Mouse (Mus musculus) liver, embryonic 14.5 days (tissue): ENCODE data around the gene Rnps1. TPM values are rescaled to one million over a fixed set of nuclear protein-coding genes. Genes with fewer than 3 reads are reported as not detected.

Experiments
- ATAC-seq: fragments of 200-750 bp; cut with Nextera tagmentation; 2 replicates; pipeline ENCODE4 v1.8.0; 2017; ENCODE audit warnings: moderate number of reproducible peaks, mild to moderate bottlenecking, moderate library complexity; ENCODE audit not compliant: insufficient read depth
- DNase-seq, 3 experiments: peaks; one replicate each; pipeline ENCODE4 v3.0.0-alpha.2; 2012 to 2013; ENCODE audit warnings: low read depth in 3 of 3, low spot score in 3 of 3
- H3K27ac ChIP-seq: fragments of 300-500 bp; sonication (generic); 2 replicates; pipeline ENCODE4 v1.5.1; 2014; ENCODE audit warnings: moderate library complexity, mild to moderate bottlenecking, control low read depth, inconsistent platforms
- H3K27me3 ChIP-seq: fragments of 300-500 bp; sonication (generic); 2 replicates; pipeline ENCODE4 v1.6.1; 2014; ENCODE audit warnings: mild to moderate bottlenecking, low read length, moderate library complexity; ENCODE audit not compliant: control insufficient read depth, insufficient read depth
- H3K36me3 ChIP-seq: fragments of 300-500 bp; sonication (generic); replicated peaks from 2 replicates; pipeline ENCODE4 v1.6.1; 2014; ENCODE audit warnings: low read depth; ENCODE audit not compliant: control insufficient read depth, insufficient read depth
- H3K4me1 ChIP-seq, 2 experiments: fragments of 200-500 bp in 1 of 2; fragments of 300-500 bp in 1 of 2; sonication (generic) in 1 of 2; replicated peaks; 2 replicates each; pipeline ENCODE4 v1.6.1; 2012 to 2014; ENCODE audit warnings: antibody characterized with exemption in 1 of 2, inconsistent platforms in 1 of 2, low read length in 1 of 2; ENCODE audit not compliant: control insufficient read depth in 2 of 2, insufficient read depth in 2 of 2
- H3K4me2 ChIP-seq: fragments of 300-500 bp; sonication (generic); 2 replicates; pipeline ENCODE4 v1.6.1; 2014; ENCODE audit warnings: low read depth, mild to moderate bottlenecking, control low read depth, moderate library complexity
- H3K4me3 ChIP-seq, 2 experiments: fragments of 200-500 bp in 1 of 2; fragments of 300-500 bp in 1 of 2; sonication (generic) in 1 of 2; 2 replicates each; pipeline ENCODE4 v1.5.1; 2012 to 2014; ENCODE audit warnings: low read depth in 2 of 2, low read length in 2 of 2, mild to moderate bottlenecking in 2 of 2, control low read depth in 1 of 2, inconsistent platforms in 1 of 2, moderate library complexity in 1 of 2; ENCODE audit not compliant: insufficient read depth in 1 of 2
- H3K9ac ChIP-seq: fragments of 300-500 bp; sonication (generic); replicated peaks from 2 replicates; pipeline ENCODE4 v1.6.1; 2014; ENCODE audit warnings: mild to moderate bottlenecking, control low read depth, moderate library complexity
- H3K9me3 ChIP-seq: fragments of 300-500 bp; sonication (generic); 2 replicates; pipeline ENCODE4 v1.6.1; 2016; ENCODE audit warnings: low read length, mixed read lengths; ENCODE audit not compliant: control insufficient read depth
- CTCF ChIP-seq: IDR thresholded peaks from 2 replicates; pipeline ENCODE4 v1.5.1; 2016; ENCODE audit warnings: antibody characterized with exemption, low read depth, control low read depth
- EP300 ChIP-seq: IDR thresholded peaks from 2 replicates; pipeline ENCODE4 v1.6.1; 2016; ENCODE audit warnings: antibody characterized with exemption, low read depth
- WGBS: fragments of 180-500 bp; shearing (Covaris S2); extraction: QIAGEN DNeasy Blood & Tissue Kit; methylation state at CpG from one replicate; pipeline ENCODE4 v1.1.7; 2014; ENCODE audit not compliant: insufficient replicate concordance; 5-methylcytosine and 5-hydroxymethylcytosine counted together
- polyA plus RNA-seq, 2 experiments: library from polyadenylated mRNA; depleted of rRNA in 1 of 2; stranded (reverse) in 1 of 2; unstranded in 1 of 2; fragments of >200 nt; fragmentation: Nextera tagmentation in 1 of 2; extraction: Ambion mirVana in 1 of 2; gene quantifications; 2 replicates each; pipeline versions ENCODE4 v1.2.1 to v1.2.3; 2012 to 2014

The Rnps1 gene
- polyA plus RNA-seq, 2 experiments: 90.6 to 114 TPM

GRCm38 (mm10) chr17:24402371-24402770 lies 12.0 kb upstream of the Rnps1 start:
- Histone ChIP-seq H3K9me3 (no peaks in the 10 kb centered on the region), H3K27me3 (no peaks in the 10 kb centered on the region), H3K36me3 (peaks cover 77% of the 10 kb centered on the region), H3K4me1 (no peaks in the 10 kb centered on the region), H3K4me3 (no peak overlapping the region), H3K27ac (no peak overlapping the region), H3K9ac (no peak overlapping the region), H3K4me2 (no peak overlapping the region)
- ATAC-seq (no peak), DNase-seq (no peak)
- WGBS: 73% methylated on average over 3 of the region's 3 CpGs
- TF ChIP-seq CTCF (no peak), EP300 (no peak)

DNA sequence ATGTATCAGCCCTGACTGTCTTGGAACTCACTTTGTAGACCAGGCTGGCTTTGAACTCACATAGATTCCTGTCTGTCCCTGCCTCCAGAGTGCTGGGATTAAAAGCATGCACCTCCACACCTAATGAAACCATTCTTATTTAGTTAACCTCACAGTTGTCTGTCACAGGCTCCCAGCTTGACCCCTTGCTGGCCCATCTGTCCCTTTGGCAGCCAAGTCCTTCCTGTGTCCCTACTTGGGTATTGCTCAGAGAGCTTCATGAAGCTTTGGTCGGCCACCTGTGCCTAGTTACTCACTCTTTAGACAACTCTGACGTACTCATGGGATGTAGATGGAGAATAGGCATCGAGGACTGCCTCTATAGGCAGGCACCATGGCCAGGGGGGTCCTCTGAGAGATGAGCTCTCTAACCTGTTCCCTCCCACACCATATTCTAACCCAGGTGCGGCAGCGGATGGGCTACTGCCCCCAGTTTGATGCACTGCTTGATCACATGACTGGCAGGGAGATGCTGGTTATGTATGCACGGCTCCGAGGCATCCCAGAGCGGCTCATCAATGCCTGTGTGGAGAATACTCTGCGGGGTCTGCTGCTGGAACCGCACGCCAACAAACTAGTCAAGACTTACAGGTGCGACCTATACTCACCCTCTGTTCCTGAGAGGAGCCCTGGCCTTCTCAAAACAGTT lies 7.1 kb upstream of the Rnps1 start:
- WGBS: 89% methylated on average over 12 of the region's 12 CpGs
- TF ChIP-seq CTCF (no peak), EP300 (no peak)
- DNase-seq (no peak), ATAC-seq (no peak)
- no peak overlapping the region for H3K4me3 ChIP-seq
- no peaks in the 10 kb centered on the region for H3K27me3 ChIP-seq
- no peak overlapping the region for H3K9ac ChIP-seq
- H3K36me3 ChIP-seq: peaks cover 80% of the 10 kb centered on the region
- H3K27ac ChIP-seq: no peak overlapping the region
- no peaks in the 10 kb centered on the region for H3K9me3 ChIP-seq
- no peaks in the 10 kb centered on the region for H3K4me1 ChIP-seq
- no peak overlapping the region for H3K4me2 ChIP-seq

DNA sequence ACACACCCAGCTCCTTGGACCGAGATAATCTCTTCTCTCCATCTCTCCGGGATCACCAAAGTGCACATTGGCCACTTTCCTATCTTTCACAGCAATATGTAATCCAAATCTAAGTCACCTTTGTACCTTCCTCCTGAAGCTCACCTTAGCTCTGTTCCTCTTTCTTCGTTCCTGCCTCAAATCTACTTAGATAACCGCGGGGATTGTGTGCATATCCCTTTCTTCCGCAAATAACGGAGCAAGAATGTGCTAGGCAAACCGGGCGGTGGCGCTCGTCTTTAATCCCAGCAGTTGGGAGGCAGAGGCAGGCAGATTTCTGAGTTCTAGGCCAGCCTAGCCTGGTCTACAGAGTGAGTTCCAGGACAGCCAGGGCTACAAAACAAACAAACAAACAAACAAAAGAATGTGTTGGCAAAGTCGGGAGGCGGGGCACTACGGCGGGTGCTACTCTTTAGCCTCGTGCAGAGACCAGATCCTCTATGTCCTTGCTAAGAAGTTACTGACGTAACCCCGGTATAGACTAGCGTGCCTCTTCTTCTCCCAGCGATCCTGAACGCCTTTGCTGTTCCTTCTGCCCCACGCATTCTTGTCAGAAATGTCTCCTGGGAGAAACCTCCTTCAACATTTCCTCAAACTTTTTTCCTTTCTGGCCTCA lies 681 bp upstream of the Rnps1 start:
- peak in 1 of 3 experiments; percentile 58 for DNase-seq
- Histone ChIP-seq H3K27ac (peak overlapping the region; percentile 96), H3K9ac (peak overlapping the region; percentile 93), H3K27me3 (no peaks in the 10 kb centered on the region), H3K36me3 (peaks cover 49% of the 10 kb centered on the region), H3K9me3 (no peaks in the 10 kb centered on the region), H3K4me3 (peak overlapping the region; percentile 69 to 97), H3K4me2 (peak overlapping the region; percentile 94), H3K4me1 (peaks cover 16 to 17% of the 10 kb centered on the region in 2 experiments)
- WGBS: 12% methylated on average over 22 of the region's 22 CpGs
- TF ChIP-seq EP300 (no peak; the same call in 1 of the 2 replicates), CTCF (peak; percentile 79)
- peak; percentile 27 for ATAC-seq

- Histone ChIP-seq H3K4me1 (peaks cover 16 to 17% of the 10 kb centered on the region in 2 experiments), H3K4me3 (peak overlapping the region; percentile 69 to 71), H3K36me3 (peaks cover 49% of the 10 kb centered on the region), H3K9me3 (no peaks in the 10 kb centered on the region), H3K27me3 (no peaks in the 10 kb centered on the region), H3K27ac (peak overlapping the region; percentile 65), H3K4me2 (peak overlapping the region; percentile 94), H3K9ac (peak overlapping the region; percentile 85)
- DNase-seq (no peak), ATAC-seq (no peak; the same call in 1 of the 2 replicates)
- WGBS: under 1% methylated on average over 21 of the region's 21 CpGs
- no peak for TF ChIP-seq CTCF
- TF ChIP-seq EP300: no peak
These were observed 646 bp downstream of the Rnps1 start for GRCm38 (mm10) chr17:24415011-24415410.

- DNase-seq: no peak
These were observed 1.8 kb downstream of the Rnps1 start for GRCm38 (mm10) chr17:24416051-24416652.

More at GRCm38 (mm10) chr17:24416051-24416652, 1.8 kb downstream of the Rnps1 start:
- no peak for ATAC-seq
- H3K9me3 ChIP-seq: no peaks in the 10 kb centered on the region
- WGBS: 76% methylated on average over 3 of the region's 3 CpGs
- no peak overlapping the region for H3K27ac ChIP-seq
- H3K9ac ChIP-seq: peak overlapping the region; percentile 85
- peak overlapping the region; percentile 69 to 71 for H3K4me3 ChIP-seq
- peaks cover 16 to 17% of the 10 kb centered on the region in 2 experiments for H3K4me1 ChIP-seq
- peaks cover 50% of the 10 kb centered on the region for H3K36me3 ChIP-seq
- no peaks in the 10 kb centered on the region for H3K27me3 ChIP-seq
- TF ChIP-seq EP300: no peak
- no peak for TF ChIP-seq CTCF
- peak overlapping the region; percentile 94 for H3K4me2 ChIP-seq
